Mouse (Mus musculus): ENCODE results near the gene Tmem247. TPM values are rescaled to one million over a fixed set of nuclear protein-coding genes. Genes with fewer than 3 reads are reported as not detected.

The Tmem247 gene
- polyA plus RNA-seq, 1 experiment from 2014 or later: not detected

- DNase-seq (ENCODE audit: low spot score): no peak
- H3K9me3 ChIP-seq (replicated peaks): no peaks in the 10 kb centered on the region
- H3K27me3 ChIP-seq (ENCODE audit: low read depth, poor library complexity, severe bottlenecking): peaks cover 19% of the 10 kb centered on the region
- H3K4me3 ChIP-seq: no peak overlapping the region
- H3K27ac ChIP-seq (replicated peaks): peak overlapping the region; percentile 52
- 79% methylated on average over 3 of the region's 3 CpGs for WGBS
- peaks cover 34% of the 10 kb centered on the region for H3K4me1 ChIP-seq
- no peaks in the 10 kb centered on the region for H3K36me3 ChIP-seq
Measured at GRCm38 (mm10) chr17:86904206-86904605, 12.9 kb upstream of the Tmem247 start.

GRCm38 (mm10) chr17:86905297-86906135 lies 11.6 kb upstream of the Tmem247 start:
- no peaks in the 10 kb centered on the region for H3K9me3 ChIP-seq (replicated peaks)
- no peaks in the 10 kb centered on the region for H3K36me3 ChIP-seq
- H3K4me1 ChIP-seq: peaks cover 34% of the 10 kb centered on the region
- peak overlapping the region; percentile 1; the same call in 1 of the 2 replicates for H3K4me3 ChIP-seq
- DNase-seq (ENCODE audit: low spot score): peak; percentile 71
- peak overlapping the region; percentile 77 for H3K27ac ChIP-seq (replicated peaks)
- peaks cover 19% of the 10 kb centered on the region for H3K27me3 ChIP-seq (ENCODE audit: low read depth, poor library complexity, severe bottlenecking)
- WGBS: 25% methylated on average over 19 of the region's 19 CpGs

GRCm38 (mm10) chr17:86906136-86906461 lies 11.0 kb upstream of the Tmem247 start:
- WGBS: 7% methylated on average over 9 of the region's 9 CpGs
- peak; percentile 84 for DNase-seq (ENCODE audit: low spot score)
- H3K4me3 ChIP-seq: no peak overlapping the region; the same call in 1 of the 2 replicates
- H3K4me1 ChIP-seq: peaks cover 29% of the 10 kb centered on the region
- peaks cover 19% of the 10 kb centered on the region for H3K27me3 ChIP-seq (ENCODE audit: low read depth, poor library complexity, severe bottlenecking)
- H3K27ac ChIP-seq (replicated peaks): peak overlapping the region; percentile 77
- no peaks in the 10 kb centered on the region for H3K36me3 ChIP-seq
- H3K9me3 ChIP-seq (replicated peaks): no peaks in the 10 kb centered on the region

- H3K4me1 ChIP-seq: peaks cover 33% of the 10 kb centered on the region
- no peak overlapping the region for H3K27ac ChIP-seq (replicated peaks)
- no peaks in the 10 kb centered on the region for H3K9me3 ChIP-seq (replicated peaks)
- 38% methylated on average over 6 of the region's 6 CpGs for WGBS
- H3K36me3 ChIP-seq: no peaks in the 10 kb centered on the region
- H3K4me3 ChIP-seq: no peak overlapping the region
- no peak for DNase-seq (ENCODE audit: low spot score)
- peaks cover 19% of the 10 kb centered on the region for H3K27me3 ChIP-seq (ENCODE audit: low read depth, poor library complexity, severe bottlenecking)
Measured at GRCm38 (mm10) chr17:86906601-86907000, 10.5 kb upstream of the Tmem247 start.

- no peak overlapping the region for H3K27ac ChIP-seq (replicated peaks)
- 77% methylated on average over 3 of the region's 3 CpGs for WGBS
- peaks cover 37% of the 10 kb centered on the region for H3K4me1 ChIP-seq
- no peak for DNase-seq (ENCODE audit: low spot score)
- peaks cover 19% of the 10 kb centered on the region for H3K27me3 ChIP-seq (ENCODE audit: low read depth, poor library complexity, severe bottlenecking)
- no peaks in the 10 kb centered on the region for H3K9me3 ChIP-seq (replicated peaks)
- no peaks in the 10 kb centered on the region for H3K36me3 ChIP-seq
- H3K4me3 ChIP-seq: no peak overlapping the region
Measured at GRCm38 (mm10) chr17:86907092-86907491, 10.1 kb upstream of the Tmem247 start.

- no peaks in the 10 kb centered on the region for H3K36me3 ChIP-seq
- no peak overlapping the region for H3K4me3 ChIP-seq
- H3K27me3 ChIP-seq (ENCODE audit: low read depth, poor library complexity, severe bottlenecking): peaks cover 19% of the 10 kb centered on the region
- no peak for DNase-seq (ENCODE audit: low spot score)
- no peak overlapping the region for H3K27ac ChIP-seq (replicated peaks)
- WGBS: 73% methylated on average over 8 of the region's 8 CpGs
- H3K4me1 ChIP-seq: peaks cover 37% of the 10 kb centered on the region
- H3K9me3 ChIP-seq (replicated peaks): no peaks in the 10 kb centered on the region
Measured at GRCm38 (mm10) chr17:86908316-86908715, 8.8 kb upstream of the Tmem247 start.

GRCm38 (mm10) chr17:86909733-86910495 lies 7.2 kb upstream of the Tmem247 start:
- Histone ChIP-seq H3K27me3 (ENCODE audit: low read depth, poor library complexity, severe bottlenecking) (peaks cover 12% of the 10 kb centered on the region), H3K36me3 (no peaks in the 10 kb centered on the region), H3K4me3 (no peak overlapping the region), H3K27ac (replicated peaks) (peak overlapping the region; percentile 46; the same call in 1 of the 2 replicates), H3K4me1 (peaks cover 21% of the 10 kb centered on the region), H3K9me3 (replicated peaks) (no peaks in the 10 kb centered on the region)
- peak; percentile 35 for DNase-seq (ENCODE audit: low spot score)
- WGBS: 83% methylated on average over 14 of the region's 14 CpGs

- WGBS: 62% methylated on average over 5 of the region's 5 CpGs
- Histone ChIP-seq H3K4me3 (no peak overlapping the region), H3K36me3 (no peaks in the 10 kb centered on the region), H3K27ac (replicated peaks) (no peak overlapping the region), H3K27me3 (ENCODE audit: low read depth, poor library complexity, severe bottlenecking) (peaks cover 12% of the 10 kb centered on the region), H3K9me3 (replicated peaks) (no peaks in the 10 kb centered on the region), H3K4me1 (peaks cover 10% of the 10 kb centered on the region)
- no peak for DNase-seq (ENCODE audit: low spot score)
Measured at GRCm38 (mm10) chr17:86911261-86911660, 5.9 kb upstream of the Tmem247 start.

GRCm38 (mm10) chr17:86913003-86913607 lies 4.0 kb upstream of the Tmem247 start:
- no peak overlapping the region for H3K4me3 ChIP-seq
- no peaks in the 10 kb centered on the region for H3K9me3 ChIP-seq (replicated peaks)
- H3K27ac ChIP-seq (replicated peaks): no peak overlapping the region
- H3K4me1 ChIP-seq: peaks cover 10% of the 10 kb centered on the region
- no peaks in the 10 kb centered on the region for H3K27me3 ChIP-seq (ENCODE audit: low read depth, poor library complexity, severe bottlenecking)
- WGBS: 84% methylated on average over 7 of the region's 7 CpGs
- no peaks in the 10 kb centered on the region for H3K36me3 ChIP-seq
- DNase-seq (ENCODE audit: low spot score): no peak

- Histone ChIP-seq H3K27me3 (ENCODE audit: low read depth, poor library complexity, severe bottlenecking) (no peaks in the 10 kb centered on the region), H3K4me1 (peaks cover 10% of the 10 kb centered on the region), H3K36me3 (no peaks in the 10 kb centered on the region), H3K9me3 (replicated peaks) (no peaks in the 10 kb centered on the region), H3K27ac (replicated peaks) (no peak overlapping the region), H3K4me3 (no peak overlapping the region)
- no peak for DNase-seq (ENCODE audit: low spot score)
- 80% methylated on average over 4 of the region's 4 CpGs for WGBS
Measured at GRCm38 (mm10) chr17:86915540-86915939, 1.6 kb upstream of the Tmem247 start.

GRCm38 (mm10) chr17:86918786-86919185 lies 1.6 kb downstream of the Tmem247 start:
- WGBS: 72% methylated on average over 6 of the region's 6 CpGs
- H3K27ac ChIP-seq (replicated peaks): no peak overlapping the region

GRCm38 (mm10) chr17:86919729-86920128 lies 2.6 kb downstream of the Tmem247 start:
- Histone ChIP-seq H3K27ac (replicated peaks) (no peak overlapping the region), H3K4me3 (no peak overlapping the region), H3K9me3 (replicated peaks) (no peaks in the 10 kb centered on the region), H3K4me1 (no peaks in the 10 kb centered on the region), H3K36me3 (no peaks in the 10 kb centered on the region), H3K27me3 (ENCODE audit: low read depth, poor library complexity, severe bottlenecking) (no peaks in the 10 kb centered on the region)
- 93% methylated on average over 11 of the region's 11 CpGs for WGBS
- DNase-seq (ENCODE audit: low spot score): no peak

More at GRCm38 (mm10) chr17:86918786-86919185, 1.6 kb downstream of the Tmem247 start:
- DNase-seq (ENCODE audit: low spot score): no peak
- no peaks in the 10 kb centered on the region for H3K4me1 ChIP-seq
- H3K4me3 ChIP-seq: no peak overlapping the region
- H3K27me3 ChIP-seq (ENCODE audit: low read depth, poor library complexity, severe bottlenecking): no peaks in the 10 kb centered on the region
- H3K9me3 ChIP-seq (replicated peaks): no peaks in the 10 kb centered on the region
- no peaks in the 10 kb centered on the region for H3K36me3 ChIP-seq
